Comparison of ENCODE assay signal across 8 mouse cellular contexts in the genomic region with DNA sequence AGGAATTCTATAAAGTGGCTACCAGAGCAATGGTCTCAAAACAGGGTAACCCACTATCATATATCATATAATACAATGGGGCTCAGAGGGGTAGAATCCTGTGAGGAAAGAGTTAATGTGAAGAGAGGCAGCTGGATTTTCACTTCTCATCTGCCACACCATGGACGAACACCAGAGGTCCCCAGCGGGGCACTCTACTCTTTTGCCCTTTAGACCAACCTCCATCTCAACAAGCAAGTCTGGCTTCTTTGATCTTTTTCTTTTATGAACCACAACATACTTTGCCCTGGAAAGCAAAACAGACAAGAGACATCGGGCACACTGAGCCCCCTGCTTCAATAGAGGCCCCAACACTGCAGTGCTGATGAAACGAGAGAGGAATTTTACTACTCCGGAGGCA.
DNase-seq lines count a peak whose midpoint lies in the region; ATAC-seq lines count a peak whose summit lies in the region.

No protein-coding gene starts in this region.

- no peaks in the 10 kb centered on the region for H3K9me3 ChIP-seq in heart, embryonic 14.5 days (ENCODE audit: control insufficient read depth, low read length)
- H3K9me3 ChIP-seq in limb, embryonic 13.5 days = no peaks in the 10 kb centered on the region

- no peak overlapping the region; a peak in 1 of 4 replicates for H3K4me3 ChIP-seq in heart, embryonic 14.5 days (ENCODE audit: control insufficient read depth in 1 of 2, insufficient read depth in 1 of 2, low read depth in 1 of 2, low read length in 2 of 2)
- H3K4me3 ChIP-seq in limb, embryonic 13.5 days = no peak overlapping the region

- H3K27me3 ChIP-seq in heart, embryonic 14.5 days (ENCODE audit: control insufficient read depth, insufficient read depth, low read length) = no peaks in the 10 kb centered on the region
- no peaks in the 10 kb centered on the region for H3K27me3 ChIP-seq in limb, embryonic 13.5 days

- H3K9ac ChIP-seq in heart, embryonic 14.5 days (ENCODE audit: low read length) = no peak overlapping the region
- no peak overlapping the region for H3K9ac ChIP-seq in limb, embryonic 13.5 days

- 23% methylated on average over 5 of the region's 5 CpGs for WGBS in heart, embryonic 14.5 days
- WGBS in limb, embryonic 13.5 days = 19% methylated on average over 5 of the region's 5 CpGs

- peak overlapping the region; percentile 39 for H3K4me2 ChIP-seq in heart, embryonic 14.5 days (ENCODE audit: low read length)
- peak overlapping the region; percentile 30; the same call in 1 of the 2 replicates for H3K4me2 ChIP-seq in limb, embryonic 13.5 days (replicated peaks)

- ATAC-seq in heart, embryonic 14.5 days (ENCODE audit: insufficient number of reproducible peaks, insufficient read depth, low FRiP score, low read depth) = no peak
- ATAC-seq in limb, embryonic 13.5 days (ENCODE audit: low FRiP score, low read depth) = no peak

- peak; percentile 21 to 51 for DNase-seq in adrenal gland, adult (ENCODE audit: inconsistent age in 2 of 2, low spot score in 1 of 2)
- DNase-seq in adrenal gland, adult 8-10 months = no peak
- DNase-seq in right cerebral cortex, adult 18-20 months = peak; percentile 0
- DNase-seq in right cerebral cortex, postnatal 10 days (ENCODE audit: low spot score in 2 of 2) = no peak
- peak; percentile 57 for DNase-seq in thymus, postnatal 0 days (ENCODE audit: low spot score)
- DNase-seq in cerebellum, adult 18-20 months = no peak

- peak overlapping the region in 1 of 2 experiments; percentile 49; a peak in 1 of 4 replicates for H3K27ac ChIP-seq in heart, embryonic 14.5 days (replicated peaks in 1 of 2; ENCODE audit: control insufficient read depth in 1 of 2, insufficient read depth in 1 of 2, low read depth in 2 of 2, low read length in 2 of 2)
- peak overlapping the region; percentile 10; the same call in 1 of the 2 replicates for H3K27ac ChIP-seq in limb, embryonic 13.5 days

- peaks cover 0 to 3% of the 10 kb centered on the region in 2 experiments; a peak in 1 of 4 replicates for H3K4me1 ChIP-seq in heart, embryonic 14.5 days (ENCODE audit: control insufficient read depth in 2 of 2, insufficient read depth in 2 of 2, low read length in 2 of 2)
- H3K4me1 ChIP-seq in limb, embryonic 13.5 days = no peaks in the 10 kb centered on the region

- no peaks in the 10 kb centered on the region for H3K36me3 ChIP-seq in heart, embryonic 14.5 days (ENCODE audit: control insufficient read depth, insufficient read depth, low read length)
- H3K36me3 ChIP-seq in limb, embryonic 13.5 days = no peaks in the 10 kb centered on the region

Comparison
In these comparisons a context has a peak if more than half of its experiments do, and no peak if none do; other contexts are left out.
1. DNase-seq: peak in adrenal gland, adult (2 of 2), right cerebral cortex, adult 18-20 months (single experiment) and thymus, postnatal 0 days (single experiment); none in adrenal gland, adult 8-10 months (single experiment), right cerebral cortex, postnatal 10 days (0 of 2) and cerebellum, adult 18-20 months (0 of 2).